In genomic region chr13:47576516-47576915, GRCm38 (mm10) we compare ENCODE assay signal across 8 mouse cellular contexts.
DNase-seq lines count a peak whose midpoint lies in the region; ATAC-seq and TF ChIP-seq lines count a peak whose summit lies in the region.

No protein-coding gene starts in this region.

- no peak overlapping the region for H3K27ac ChIP-seq in heart, embryonic 11.5 days (ENCODE audit: low read depth, low read length)
- no peak overlapping the region for H3K27ac ChIP-seq in bone marrow macrophage, adult 2 months (ENCODE audit: insufficient read depth, low read depth, low read length)

- peak; percentile 26; the same call in 1 of the 2 replicates for TF ChIP-seq CTCF in lung, adult 2 months (IDR thresholded peaks at IDR 0.05; ENCODE audit: insufficient read depth, low read length)
- TF ChIP-seq CTCF in bone marrow macrophage, adult 2 months (IDR thresholded peaks at IDR 0.05; ENCODE audit: low read depth, low read length) = peak; percentile 19; the same call in 1 of the 2 replicates

- peak; percentile 54 for DNase-seq in heart, adult 11 months
- no peak for DNase-seq in lung, adult 2 months
- no peak for DNase-seq in lung, adult 18-20 months
- peak; percentile 11 for DNase-seq in mesoderm, embryonic 11.5 days (ENCODE audit: low read depth, low spot score)

- 51% methylated on average over 3 of the region's 3 CpGs for WGBS in heart, embryonic 11.5 days (ENCODE audit: insufficient replicate concordance)
- 69% methylated on average over 3 of the region's 3 CpGs for WGBS in lung, adult 2 months

- H3K4me1 ChIP-seq in heart, embryonic 11.5 days (ENCODE audit: control insufficient read depth, insufficient read depth, low read length) = no peaks in the 10 kb centered on the region
- H3K4me1 ChIP-seq in lung, adult 2 months (ENCODE audit: control insufficient read depth, insufficient read depth, low read length) = no peaks in the 10 kb centered on the region
- no peaks in the 10 kb centered on the region for H3K4me1 ChIP-seq in bone marrow macrophage, adult 2 months (ENCODE audit: control insufficient read depth, insufficient read depth, low read length)

- no peaks in the 10 kb centered on the region for H3K36me3 ChIP-seq in heart, embryonic 11.5 days (ENCODE audit: control insufficient read depth, insufficient read depth, low read length)

- H3K9ac ChIP-seq in heart, embryonic 11.5 days (ENCODE audit: low read depth, low read length) = no peak overlapping the region

- no peak overlapping the region for H3K4me3 ChIP-seq in heart, embryonic 11.5 days (ENCODE audit: low read depth, low read length)
- H3K4me3 ChIP-seq in lung, adult 2 months (replicated peaks; ENCODE audit: extremely low read depth, low read depth, low read length) = no peak overlapping the region
- H3K4me3 ChIP-seq in bone marrow macrophage, adult 2 months (ENCODE audit: insufficient read depth, low read length) = no peak overlapping the region

- ATAC-seq in heart, embryonic 11.5 days (replicated peaks; ENCODE audit: insufficient number of reproducible peaks, low FRiP score, low TSS enrichment) = no peak
- ATAC-seq in megakaryocyte, adult 5-6 weeks (ENCODE audit: poor library complexity, severe bottlenecking) = no peak
- ATAC-seq in frontal cortex, adult (ENCODE audit: low TSS enrichment) = no peak

- TF ChIP-seq POLR2A in lung, adult 2 months (IDR thresholded peaks at IDR 0.05; ENCODE audit: borderline replicate concordance, extremely low read depth, low read depth, low read length) = no peak
- TF ChIP-seq POLR2A in bone marrow macrophage, adult 2 months (IDR thresholded peaks at IDR 0.05; ENCODE audit: borderline replicate concordance, low read depth, low read length) = no peak

- no peaks in the 10 kb centered on the region for H3K27me3 ChIP-seq in heart, embryonic 11.5 days (ENCODE audit: control insufficient read depth, insufficient read depth, low read length)

- no peaks in the 10 kb centered on the region for H3K9me3 ChIP-seq in heart, embryonic 11.5 days (replicated peaks; ENCODE audit: control insufficient read depth, low read length)

- H3K4me2 ChIP-seq in heart, embryonic 11.5 days = no peak overlapping the region

Comparison
In these comparisons a context has a peak if more than half of its experiments do, and no peak if none do; other contexts are left out.
1. DNase-seq: peak in heart, adult 11 months (single experiment) and mesoderm, embryonic 11.5 days (single experiment); none in lung, adult 2 months (single experiment) and lung, adult 18-20 months (0 of 2).